Mouse (Mus musculus) neural tube, embryonic 10.5 days (tissue): Measurements from ENCODE around the gene Gnat1.

Experiments used
- DNase-seq: peaks from one replicate; pipeline ENCODE4 v3.0.0-alpha.2; 2017; ENCODE audit warnings: low spot score; ENCODE audit errors: extremely low spot score

The Gnat1 gene

DNA sequence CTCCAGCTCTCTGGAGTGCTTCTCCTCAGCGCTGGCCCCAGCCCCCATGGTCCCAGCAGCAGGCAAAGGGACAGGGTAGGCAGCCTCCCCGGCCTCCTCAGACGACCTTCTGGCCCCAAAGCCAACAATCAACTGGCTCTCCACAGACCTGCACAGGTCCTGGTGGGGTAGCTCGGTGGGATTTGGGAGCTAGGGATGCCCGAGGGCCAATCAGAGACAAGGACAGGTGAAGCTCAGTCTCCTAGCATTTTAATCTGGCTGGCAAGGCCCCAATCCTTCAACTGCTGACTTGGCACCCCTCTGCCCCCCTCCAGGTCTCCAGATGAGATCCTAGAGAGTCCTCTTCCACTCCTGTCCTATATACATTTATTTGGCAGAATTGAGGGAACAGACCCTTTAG lies at the start of gene Gnat1:
Gene Gnat1 (minus strand): TSS at position 212 of the 400 bp plus-strand sequence.
- no peak for DNase-seq

DNA sequence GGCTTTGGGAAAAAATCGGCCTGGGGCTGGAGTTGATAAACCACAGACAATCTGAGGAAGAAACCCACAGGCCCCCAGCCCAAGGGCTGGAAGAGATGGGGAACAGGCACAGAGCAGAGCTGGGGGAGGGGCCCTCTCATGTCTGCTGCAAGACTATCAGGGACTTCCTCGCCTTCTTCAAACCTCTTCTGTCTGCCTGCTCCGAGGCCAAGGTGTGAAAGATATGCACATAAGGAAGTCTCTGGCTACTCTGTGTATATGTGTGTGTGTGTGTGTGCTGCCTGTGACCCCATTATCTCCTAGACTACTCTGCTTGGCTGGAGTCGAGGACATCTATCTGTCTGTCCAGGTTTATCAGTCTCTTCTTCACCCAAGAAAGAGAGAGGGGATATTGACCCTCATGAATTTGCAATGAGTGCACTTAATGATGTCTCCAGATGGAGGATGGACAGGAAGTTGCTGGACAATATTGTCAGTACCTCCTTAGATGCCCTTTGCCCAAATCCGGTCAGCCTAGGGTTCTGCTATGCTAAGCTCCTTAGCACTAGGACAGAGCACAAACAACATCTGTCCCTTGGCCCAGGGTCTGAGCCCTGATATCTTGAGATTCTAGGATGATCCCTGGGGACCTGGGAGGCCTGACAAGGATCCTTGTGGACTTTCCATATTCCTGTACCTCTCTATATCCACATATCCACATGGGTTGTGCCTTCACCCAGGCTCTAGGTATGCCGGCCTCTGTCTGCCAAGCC lies 49.6 kb upstream of the Gnat1 start:
- DNase-seq: no peak

DNA sequence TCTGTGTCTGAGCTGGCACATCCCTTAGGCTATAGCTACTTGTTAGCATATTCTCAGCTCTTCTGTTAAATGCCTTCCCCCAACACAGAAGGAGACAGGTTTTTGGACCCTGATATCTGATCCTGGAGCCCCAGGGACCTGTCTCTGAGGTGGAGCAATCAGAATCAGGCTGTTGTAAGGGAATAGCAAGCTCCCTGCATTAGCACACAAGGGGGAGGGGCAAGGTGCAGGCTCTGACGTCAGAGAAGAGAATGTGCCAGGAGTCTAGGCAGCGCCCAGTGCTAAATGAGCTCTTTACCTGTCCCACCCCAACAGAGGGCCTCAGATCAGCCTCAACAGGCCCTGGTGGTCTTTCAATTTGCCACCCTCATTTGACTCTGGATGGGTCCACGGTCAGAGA lies 47.5 kb upstream of the Gnat1 start:
- no peak for DNase-seq

DNA sequence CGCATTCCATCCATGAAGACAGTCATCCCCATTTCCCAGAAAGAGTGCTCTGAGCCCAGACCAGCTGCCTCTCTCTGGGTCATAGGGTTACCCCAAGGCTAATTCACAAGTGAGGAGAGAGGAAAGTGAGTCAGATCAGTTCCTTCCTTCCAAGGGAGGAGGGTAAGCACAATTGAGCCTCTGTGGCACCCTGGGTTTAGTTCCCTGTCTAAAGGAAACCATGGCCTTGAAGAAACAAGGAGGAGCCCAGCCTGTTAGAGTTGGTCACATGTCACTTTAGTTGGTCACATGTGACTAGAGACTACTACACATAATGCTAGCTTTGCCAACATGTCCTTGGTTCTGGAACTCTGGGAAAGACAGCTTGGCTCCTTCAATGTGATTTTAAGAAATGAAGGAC lies 45.3 kb upstream of the Gnat1 start:
- no peak for DNase-seq

DNA sequence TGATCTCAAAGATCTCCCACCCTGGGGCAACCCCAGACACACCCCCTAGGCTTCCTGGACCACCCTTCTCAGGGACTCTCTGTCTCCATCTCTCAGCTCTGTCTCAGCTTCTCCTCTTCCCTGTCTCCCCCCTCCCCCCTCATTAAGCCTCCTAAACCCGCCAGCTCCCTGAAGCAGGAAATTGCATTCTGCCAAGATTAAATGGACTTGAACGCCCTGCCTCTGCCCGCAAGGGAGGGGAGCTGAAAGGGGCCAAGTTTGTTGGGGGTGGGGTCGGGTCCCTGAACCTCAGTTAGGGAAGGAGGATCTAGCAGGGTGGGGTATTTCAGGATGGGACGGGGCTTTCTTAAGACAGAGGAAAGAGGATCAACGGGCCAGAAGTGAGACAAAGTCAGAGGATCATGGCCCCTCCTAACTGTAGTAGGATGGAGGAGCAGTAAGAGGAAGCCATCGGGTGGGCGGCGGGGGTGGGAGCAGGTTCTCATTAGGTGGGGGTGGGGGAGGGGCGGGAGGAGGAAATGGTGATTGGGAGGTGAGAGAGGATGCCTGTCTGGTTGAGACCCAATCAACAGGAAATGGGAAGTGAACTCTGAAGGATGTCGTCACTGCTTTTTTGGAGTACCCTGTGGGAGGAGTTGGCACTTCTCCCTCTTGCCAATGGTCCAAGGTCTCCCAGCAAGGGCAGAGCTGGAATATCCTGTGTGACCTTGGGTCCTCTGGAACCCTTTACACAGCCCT lies 44.5 kb upstream of the Gnat1 start:
- peak; percentile 46 for DNase-seq

DNA sequence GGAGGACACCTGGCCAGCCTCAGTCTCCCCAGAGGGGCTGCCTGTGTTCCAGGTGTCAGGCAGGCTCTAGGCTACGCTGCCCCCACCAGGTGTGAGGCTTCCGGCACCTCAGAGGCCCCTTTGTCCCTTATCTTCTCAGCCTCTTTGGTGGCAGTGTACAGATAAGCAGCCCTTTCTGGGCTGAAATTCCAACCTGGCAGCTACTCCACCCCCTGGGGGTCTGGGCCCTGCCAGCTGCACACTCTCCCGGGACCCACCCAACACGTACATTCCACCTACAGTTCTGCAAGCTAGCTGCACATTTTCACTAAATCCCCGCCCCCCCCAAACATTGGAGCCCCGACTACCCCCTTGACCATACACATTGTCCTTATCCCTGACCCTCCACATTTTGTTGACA lies 43.8 kb upstream of the Gnat1 start:
- DNase-seq: no peak

DNA sequence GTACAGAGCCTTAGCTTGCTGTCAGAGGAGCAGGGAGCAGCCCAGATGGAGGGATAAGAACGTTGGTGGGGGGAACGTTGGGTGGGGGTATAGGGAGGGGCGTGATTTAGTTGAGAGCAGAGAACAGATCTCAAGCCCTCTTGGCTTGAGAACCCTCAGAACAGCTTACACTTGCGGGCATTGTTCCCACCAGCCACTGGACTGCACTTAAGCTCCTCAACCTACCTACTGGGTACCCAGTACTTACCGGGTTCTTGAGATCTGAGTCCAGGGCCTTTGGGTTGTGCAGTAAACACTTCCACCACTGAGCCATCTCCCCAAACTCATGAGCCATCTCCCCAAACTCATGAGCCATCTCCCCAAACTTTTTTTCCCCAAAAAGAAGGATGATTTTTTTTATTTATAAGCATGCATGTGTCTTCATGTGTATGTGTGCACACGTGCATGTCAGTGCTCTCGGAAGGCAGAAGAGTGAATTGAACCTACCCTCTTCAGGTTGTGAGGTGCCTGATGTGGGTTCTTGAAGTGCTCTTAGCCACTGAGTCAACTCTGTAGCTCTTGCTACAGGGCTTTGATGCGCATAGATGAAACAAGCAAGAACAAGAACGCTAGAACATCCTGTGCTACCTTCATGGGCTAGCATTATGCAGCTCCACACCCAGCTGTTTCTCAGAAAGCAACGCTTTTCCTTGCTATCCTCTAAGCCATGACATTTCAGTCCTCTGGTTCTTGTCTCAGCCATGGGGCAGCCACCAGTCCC lies 39.4 kb upstream of the Gnat1 start:
- no peak for DNase-seq

DNA sequence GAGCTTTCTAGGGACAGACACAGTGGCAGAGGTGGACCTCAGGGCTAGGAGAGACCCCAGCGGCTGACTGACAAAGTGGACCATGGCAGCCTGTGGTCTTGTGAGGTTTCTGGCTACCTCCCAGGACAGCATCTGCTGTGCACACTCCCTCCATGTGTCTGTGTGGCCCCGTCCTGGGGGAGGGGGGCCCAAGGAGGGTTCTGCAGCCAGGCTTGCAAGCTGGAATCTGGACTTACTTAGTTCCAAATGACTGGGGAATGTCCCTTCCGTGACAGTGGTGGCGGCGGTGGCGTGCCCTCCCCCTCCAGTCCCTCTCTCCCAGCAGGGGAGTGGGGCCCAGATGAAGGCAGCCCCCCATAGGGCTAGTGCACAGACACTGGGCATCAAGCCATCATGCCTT lies 37.4 kb upstream of the Gnat1 start:
- peak; percentile 55 for DNase-seq

DNA sequence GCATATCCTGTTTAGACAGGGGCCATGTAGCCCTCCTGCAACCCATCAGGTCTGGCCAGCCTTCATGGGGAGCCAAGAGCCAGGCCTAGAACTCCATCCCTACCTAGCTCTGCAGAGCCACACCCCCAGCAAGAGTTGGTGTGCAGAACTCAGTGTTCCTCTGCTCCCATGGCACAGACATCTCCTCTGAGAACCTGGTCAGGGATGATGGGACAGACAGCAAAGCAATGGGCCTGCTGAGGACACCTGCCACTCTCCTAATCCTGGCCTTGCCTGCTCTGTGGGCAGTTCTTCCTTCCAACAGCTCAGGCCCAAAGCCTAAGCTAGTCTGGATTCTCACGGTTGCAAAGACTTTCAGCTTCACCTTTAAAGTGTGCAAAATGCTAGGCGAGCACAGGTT lies 36.1 kb upstream of the Gnat1 start:
- no peak for DNase-seq

DNA sequence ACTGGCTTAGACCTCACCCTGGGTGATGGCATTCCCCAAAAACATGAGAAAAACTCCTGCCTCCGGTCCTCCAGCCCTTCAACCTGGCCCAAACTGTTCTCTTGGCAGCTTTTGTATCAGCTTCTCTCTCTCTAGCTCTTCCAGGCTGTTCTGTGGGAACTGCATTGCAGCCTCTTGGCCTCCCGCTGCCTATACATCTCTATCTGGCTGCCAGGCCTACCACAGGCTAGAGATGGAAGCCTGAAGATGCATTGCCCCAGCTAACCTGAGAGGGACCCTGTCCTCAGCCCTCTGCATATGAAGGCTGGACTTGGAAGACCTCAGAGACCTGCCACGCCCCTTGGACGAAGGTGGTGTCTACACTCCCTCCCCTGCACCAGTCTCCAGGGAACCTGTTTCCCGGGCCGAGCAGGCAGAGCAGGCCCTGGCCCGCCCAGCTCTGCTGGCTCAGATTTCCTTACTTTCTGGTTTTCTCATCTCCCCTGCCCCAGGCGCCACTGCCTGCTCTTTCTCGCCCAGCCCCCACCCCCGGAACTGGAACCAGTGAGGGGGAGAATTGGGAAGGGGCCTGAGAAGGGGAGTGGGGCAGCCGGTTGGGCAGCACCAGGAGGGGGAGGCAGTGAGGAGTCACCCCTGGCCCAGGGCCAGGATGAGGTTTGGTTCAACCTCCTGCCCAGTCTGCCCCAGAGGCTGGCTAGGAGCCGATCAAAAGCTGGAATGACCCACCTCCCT lies 34.9 kb upstream of the Gnat1 start:
- DNase-seq: peak; percentile 61

DNA sequence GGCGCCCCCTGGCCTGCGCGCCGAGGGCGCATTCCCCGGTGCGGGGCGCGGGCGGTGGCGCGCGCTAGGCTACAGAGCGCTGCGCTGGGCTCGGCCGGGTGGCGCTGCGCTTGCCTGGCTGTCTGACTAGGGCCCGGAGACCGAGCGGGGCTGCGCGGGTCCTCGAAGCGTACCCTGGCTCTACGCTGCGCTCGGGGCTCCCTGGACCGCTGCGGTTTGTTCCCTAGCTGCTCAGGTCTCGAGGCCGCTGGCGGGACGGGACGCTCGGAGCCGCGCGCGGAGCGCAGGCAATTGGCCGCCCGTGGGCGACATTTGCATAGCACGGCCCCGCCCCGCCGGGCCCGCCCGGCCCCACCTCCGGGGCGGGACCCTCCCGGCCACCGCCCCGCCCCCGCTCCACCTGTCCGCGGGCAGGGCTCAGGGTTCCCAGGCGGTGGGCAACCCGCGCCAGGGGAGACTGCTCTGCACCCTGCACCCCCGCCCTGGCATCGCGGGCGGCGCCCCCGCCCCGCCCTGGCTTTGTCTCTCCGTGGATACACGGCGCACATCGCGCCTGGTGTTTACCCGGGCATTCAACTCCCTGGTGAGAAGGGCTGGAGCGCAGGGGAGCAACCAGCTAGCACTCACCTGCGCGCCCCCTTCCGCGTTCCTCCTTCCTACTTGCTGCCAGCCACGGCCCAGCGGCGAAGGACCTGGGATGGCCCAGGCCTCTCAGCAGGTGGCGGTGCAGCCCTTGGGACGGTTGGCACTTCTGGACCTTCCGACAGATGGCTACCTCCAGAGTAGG lies 30.4 kb upstream of the Gnat1 start, which contains the start of gene Sema3f:
Gene Sema3f (minus strand): TSS at position 779 of the 787 bp plus-strand sequence.
- peak; percentile 80 for DNase-seq

DNA sequence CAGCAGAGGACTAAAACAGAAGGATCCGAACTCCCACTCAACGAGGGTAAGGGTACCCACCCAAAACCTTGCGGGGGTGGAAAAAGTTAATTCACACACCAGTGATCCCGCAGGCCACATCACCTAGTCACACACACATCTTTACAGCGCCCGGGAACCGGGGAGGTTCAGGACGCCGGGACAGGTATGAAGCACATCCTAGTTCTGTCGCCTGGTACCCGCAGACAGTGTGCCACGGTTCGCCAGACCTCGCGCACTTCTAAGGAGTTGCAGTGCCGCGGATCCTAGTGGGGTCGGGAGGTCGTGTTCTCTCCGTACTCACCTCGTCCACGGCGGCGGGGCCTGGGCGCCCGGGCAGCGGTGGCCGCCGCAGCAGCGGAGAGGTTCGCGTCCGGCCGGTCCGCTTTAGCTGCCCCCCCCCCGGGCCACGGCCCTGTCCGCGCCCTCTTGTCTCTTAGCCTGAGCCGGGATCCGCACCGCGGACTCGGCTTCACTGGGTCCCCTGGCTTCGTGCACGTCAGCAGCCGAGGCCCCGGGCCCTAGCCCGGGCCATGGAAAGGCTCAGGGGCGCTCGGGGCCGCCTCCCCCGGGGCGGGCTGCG lies 29.7 kb upstream of the Gnat1 start:
- peak; percentile 70 for DNase-seq

DNA sequence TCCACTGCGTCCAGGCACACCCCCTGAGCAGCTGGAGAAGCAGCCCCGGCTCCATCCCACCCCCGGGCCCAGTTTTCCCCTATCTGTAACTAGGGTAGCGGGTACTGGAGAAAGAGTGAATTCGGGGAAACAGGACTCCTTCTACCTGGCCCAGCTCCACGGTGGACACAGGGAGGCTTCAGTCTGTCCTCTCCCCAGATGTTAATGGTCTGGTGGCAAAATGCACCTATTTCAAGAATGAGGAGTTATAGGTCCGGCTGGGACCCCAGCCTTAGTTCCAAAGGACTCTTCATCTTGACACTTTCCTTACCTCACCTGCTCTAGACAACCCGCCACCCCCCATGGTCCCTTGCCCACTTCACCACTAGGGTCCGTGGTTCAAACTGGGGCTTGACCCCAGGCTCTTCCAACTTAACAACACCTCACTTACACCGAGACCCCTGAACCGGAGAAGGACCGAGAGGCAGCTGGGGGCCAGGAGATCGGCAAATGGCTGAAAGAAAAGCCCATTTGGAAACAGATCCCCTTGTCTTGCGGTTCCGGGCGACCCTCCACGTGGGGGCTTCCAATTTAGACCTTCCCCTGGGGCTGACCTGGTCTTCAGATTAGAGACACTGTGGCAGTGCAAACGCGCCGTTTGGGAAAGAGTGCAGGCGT lies 29.1 kb upstream of the Gnat1 start:
- DNase-seq: peak; percentile 51

DNA sequence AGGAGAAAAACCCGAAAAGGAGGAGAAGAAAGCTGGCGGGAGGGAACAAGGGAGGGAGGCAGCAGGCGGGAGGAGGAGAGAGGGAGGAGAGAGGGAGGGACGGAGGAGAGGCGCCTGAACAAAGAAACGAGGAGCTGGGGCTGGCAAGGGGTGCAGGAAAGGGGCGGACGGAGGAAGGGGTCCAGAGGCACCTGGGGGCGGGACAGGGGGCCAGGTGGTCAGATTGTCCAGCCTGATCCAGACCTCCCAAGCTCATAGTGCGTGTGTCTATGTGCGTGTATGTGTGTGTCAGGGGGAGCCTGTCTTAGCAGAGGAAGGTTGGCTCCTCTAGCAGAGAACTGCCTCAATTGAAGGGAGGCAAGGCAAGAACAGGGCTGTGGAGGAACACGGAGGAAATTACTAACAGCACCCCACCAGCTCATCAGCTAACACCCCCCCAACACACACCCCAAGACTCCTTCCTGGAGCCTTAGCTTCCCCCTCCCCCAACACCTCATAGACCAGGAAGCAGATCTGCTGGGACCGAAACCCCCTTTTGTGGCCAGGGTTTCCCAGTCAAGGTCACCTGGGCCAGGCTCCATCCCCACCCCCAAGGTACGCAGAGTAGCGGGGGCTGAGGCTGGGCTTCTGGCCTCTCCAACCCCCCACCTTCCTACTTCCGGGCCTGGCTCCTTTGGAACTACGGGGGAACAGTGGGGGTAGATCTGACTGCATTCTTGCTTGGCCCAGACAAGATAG lies 28.4 kb upstream of the Gnat1 start:
- peak; percentile 54 for DNase-seq

DNA sequence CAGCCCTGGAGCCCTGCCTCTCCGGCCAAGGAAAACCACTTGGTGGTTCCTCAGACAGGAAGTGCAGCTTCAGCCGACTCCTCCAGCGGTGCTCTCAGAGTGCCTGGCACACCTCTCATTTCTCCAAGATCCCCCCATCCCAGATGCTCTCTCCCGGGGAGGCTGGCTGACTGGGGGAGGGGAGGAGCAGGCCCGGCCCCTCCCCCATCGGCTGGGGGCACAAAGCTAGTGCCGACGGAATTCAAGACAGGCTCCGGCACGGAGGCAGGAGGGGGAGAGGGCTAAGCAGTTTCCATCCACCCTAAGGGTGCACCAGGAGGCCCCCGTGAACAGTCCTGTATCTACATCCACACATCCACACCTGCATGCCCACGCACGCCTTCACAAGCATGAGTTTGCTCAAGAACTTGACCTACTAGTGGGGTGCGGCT lies 27.3 kb upstream of the Gnat1 start:
- peak; percentile 64 for DNase-seq

DNA sequence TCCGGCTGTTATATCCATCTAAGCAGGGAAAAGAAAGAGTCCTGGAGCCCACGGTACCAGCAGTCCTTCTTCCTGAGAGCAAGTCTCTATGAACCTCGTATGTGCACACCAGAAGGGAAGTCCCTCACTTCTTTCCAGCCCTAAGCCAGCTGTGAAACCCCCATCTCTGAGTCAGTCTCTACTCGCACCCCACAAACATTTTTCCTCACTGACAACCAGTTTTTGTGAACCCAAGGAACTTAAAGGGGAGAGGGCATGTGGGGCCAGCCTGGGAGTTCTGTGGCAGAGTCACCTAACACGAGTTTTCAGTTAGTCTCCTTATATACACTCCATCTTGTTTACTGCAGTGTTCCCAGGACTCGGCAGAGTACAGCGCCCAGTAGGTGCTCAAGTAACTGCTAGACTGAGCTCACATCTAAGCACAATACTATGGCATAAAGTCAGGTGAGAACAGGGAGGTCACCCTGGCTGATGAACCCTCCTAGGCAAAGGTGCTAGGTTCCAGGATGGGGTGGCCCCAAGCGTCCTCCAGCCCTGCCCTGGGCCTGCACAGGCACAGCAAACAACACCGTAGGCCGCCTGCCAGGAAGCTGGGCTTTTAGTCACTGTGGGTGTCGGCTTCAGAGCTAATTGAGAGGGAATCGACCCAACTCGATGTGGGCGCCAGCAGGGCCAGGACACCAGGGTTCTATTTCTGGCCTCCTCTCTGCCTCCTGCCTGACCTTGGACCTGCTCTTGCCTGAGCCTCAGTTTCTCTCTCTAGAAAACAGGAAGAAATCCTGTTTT lies 24.0 kb upstream of the Gnat1 start:
- DNase-seq: no peak

DNA sequence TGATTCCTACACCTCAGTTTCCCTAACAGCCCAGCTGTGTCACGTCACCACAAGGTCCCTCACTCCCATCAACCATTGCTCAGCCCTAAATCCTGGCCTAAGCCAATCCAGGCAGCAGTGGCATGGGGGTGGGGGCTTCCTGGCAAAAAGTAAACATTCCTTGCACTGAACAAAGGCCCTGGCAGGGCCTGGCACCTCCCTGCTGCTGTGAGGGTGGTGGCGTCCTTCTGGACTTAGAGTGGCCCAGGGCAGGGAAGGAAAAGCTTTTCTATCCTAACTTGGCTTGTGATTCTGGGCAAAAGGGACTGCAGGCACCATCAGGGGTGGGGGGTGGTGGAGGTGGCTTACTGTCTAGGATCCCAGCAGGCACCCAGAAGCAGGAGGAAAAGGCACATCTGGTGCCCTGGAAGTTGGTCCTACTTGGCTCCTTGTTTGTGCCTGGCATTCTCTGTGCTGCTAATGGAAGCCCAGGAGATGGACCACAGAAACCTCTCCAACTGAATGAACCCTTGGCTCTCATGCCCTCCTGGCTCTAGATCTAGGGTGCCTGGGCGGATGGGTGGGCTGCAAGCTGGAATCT lies 23.2 kb upstream of the Gnat1 start:
- no peak for DNase-seq

DNA sequence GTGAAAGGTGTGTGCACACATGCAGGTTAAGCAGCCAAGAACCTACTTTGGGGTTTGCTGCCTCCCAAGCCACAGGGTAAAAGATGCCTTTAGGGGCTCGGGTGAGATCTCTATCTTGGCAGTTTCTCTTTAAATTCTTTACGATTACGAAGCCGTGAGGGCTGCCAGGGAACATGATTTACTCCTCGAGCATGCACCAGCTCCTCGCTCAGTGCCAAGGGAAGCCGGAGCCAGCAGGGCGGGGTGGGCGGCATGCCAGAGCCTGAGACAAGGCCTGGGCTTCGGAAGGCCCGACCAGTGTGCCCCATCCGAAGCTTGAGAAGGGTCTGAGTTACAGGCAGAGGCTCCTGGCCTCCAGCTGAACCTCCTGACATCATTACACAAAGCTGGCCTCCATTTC lies 22.1 kb upstream of the Gnat1 start:
- no peak for DNase-seq
